Mouse (Mus musculus): Measurements from ENCODE around the gene Tmem177.

Gene Tmem177

DNA sequence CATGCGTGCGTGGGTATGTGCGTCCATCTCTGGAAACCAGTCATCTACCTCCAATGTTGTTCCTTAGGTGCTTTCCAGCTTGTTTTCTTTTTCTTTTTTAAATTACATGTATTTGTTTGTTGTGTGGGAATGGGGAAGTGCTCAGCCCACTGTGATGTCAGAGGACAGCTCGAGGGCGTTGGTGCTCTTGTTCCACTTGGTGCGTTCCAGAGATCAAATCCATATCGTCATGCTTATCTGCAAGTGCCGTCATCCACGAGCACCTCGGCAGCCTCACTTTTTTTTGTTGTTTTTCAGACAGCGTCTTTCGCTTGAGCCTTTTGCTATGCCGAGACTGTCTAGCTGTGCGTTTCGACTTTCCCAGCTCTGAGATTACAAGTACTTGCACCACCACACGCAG, 23.7 kb downstream of the Tmem177 start:
- DNase-seq (ENCODE audit: low read depth, low spot score): no peak

DNA sequence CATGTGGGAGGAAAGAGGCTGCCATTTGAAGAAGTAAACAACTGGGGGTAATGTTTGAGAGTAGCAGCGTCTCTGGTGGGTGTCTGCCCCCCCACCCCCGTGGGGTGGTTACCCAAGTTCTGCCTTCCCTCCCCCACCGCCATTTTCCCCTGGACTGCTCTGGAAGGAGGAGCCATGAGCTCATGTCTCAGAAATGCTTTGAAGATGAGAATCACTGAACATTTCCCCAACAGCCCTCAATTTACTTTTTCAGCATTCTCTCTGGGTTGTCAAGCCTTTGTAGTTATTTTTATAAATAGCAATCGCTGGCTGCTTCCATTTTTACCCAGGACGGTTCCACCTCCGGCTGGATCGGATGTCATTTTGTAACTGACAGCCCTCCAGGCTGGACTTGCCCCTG, 26.7 kb downstream of the Tmem177 start:
- DNase-seq (ENCODE audit: low read depth, low spot score): no peak

DNA sequence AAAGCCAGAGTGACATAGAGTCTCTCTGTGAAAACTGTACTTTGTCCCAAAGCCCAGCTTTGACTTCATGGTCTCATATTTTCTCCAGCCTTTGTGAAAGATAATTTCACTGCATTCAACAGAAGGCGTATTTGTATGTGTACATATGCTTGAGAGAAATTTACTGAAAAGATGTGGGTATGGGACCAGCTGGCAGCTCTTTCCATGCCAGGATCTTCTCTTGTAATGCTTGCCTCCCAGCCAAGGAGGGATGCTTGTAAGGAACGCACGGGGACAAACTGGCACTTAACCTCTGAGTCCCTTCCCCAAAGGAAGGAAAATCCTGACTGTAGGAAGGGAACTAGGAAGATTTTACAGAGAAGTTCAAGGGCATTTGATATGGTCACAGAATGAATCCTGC, 28.7 kb downstream of the Tmem177 start:
- no peak for DNase-seq (ENCODE audit: low read depth, low spot score)

DNA sequence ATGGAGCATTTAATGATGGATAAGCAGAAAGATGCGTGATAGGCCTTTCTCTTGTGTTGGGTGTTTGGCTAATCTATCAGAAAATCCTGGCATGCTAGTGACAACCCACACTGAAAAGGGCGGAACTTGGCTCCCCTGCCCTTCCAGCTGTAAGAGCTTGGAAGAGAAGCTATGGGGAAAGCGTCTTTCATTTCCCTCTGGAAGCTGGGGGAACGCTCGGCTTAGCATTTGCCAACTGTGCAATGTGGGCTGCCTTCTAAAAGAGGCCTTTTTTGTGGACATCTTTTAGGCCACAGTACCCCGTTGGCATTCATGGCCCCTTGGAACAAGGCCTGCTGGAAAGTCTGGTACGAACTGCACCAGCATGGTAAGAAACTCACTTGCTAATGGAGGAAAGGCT, 34.1 kb downstream of the Tmem177 start:
- DNase-seq (ENCODE audit: low read depth, low spot score): no peak

DNA sequence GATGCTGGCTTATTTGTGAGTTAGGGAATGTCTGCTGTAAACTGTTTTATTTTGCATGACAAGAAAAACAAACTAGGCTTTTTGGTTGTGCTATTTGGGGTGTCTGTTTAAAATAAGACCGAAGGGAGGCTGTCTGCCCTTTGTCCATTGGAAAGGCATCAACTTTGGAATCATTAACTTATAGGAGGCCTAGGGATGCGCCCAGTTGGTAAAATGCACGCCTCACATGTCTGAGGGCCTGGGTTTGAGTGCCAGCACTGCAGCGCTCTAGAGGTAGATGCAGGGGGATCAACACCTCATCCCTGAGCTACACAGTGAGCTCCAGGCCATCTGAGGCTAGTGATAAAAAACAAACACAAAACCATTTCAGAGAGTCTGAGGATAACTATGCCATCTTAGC, 35.5 kb downstream of the Tmem177 start:
- no peak for DNase-seq (ENCODE audit: low read depth, low spot score)

DNA sequence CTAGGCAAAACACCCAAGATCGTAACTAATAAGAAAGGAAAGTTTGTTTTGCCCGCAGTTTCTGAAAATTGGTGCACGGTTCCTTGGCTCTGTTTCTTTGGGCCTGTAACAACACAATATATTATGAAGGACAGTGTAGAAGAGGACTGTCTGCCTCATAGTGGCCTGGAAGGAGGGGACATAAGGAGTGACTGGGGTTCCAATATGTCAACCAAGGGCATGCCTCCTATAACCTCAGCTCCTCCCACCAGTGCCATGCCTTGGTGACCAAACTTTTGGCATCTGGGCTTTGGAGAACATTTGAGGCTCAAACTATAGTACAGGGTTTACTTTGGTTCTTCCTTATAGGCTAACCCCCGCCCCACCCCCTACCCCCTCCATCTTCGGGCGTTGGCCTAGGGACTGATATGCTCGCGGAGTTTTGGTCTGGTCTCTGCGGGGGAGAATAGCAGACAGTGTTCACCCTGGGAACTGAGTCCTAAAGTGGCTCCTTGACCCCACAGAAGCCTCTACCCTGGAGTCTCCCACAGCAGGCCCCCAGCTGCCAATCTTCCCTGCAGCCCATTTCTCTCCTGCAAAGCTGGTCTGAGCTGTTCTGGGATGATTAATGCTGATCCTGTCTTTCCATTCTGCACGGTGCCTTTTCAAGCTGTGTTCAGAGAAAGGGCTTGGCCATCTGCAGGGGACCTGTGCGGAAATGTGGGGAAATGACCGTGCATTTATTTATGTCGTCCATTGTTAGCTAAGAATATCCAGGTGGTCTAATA, 44.4 kb downstream of the Tmem177 start:
- peak; percentile 21 for DNase-seq (ENCODE audit: low read depth, low spot score)

DNA sequence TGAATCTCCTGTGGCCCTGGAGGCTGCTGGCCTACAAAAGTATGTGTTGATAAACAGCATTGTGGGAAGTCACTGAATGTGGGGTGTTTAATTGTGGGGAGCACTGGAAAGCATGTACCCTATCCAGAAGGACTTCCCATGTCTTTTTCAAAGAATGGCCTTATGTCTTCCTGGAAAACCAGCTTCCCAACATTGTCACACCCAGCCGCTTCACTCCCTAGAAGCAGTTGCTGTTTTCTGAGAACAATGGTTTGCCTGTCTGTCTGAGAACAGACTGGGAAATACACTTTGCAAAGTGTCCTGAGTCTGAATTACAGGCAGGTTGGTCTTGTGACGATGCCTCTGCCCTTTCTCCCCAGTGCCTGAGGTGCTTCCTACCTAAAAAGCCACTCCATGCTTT, 45.7 kb downstream of the Tmem177 start:
- no peak for DNase-seq (ENCODE audit: low read depth, low spot score)

DNA sequence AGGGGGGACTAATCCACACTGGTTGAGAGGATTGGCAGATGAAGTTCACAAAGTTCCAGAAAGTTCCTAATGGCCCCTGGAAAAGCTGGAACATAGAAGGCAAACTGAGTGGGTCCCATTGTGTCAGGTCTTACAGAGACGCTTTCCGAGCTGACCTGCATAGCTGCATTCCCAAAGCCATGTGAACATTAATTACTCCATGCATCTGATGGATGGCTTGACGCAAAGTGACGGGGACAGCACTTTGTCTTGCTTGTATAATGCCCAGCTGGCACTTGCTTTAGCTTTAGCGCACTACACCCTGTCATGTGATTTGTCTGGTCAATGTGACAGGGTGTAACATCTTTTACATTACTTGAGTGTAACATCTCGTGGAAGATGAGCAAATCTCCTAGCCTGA, 47.7 kb downstream of the Tmem177 start:
- DNase-seq (ENCODE audit: low read depth, low spot score): no peak

DNA sequence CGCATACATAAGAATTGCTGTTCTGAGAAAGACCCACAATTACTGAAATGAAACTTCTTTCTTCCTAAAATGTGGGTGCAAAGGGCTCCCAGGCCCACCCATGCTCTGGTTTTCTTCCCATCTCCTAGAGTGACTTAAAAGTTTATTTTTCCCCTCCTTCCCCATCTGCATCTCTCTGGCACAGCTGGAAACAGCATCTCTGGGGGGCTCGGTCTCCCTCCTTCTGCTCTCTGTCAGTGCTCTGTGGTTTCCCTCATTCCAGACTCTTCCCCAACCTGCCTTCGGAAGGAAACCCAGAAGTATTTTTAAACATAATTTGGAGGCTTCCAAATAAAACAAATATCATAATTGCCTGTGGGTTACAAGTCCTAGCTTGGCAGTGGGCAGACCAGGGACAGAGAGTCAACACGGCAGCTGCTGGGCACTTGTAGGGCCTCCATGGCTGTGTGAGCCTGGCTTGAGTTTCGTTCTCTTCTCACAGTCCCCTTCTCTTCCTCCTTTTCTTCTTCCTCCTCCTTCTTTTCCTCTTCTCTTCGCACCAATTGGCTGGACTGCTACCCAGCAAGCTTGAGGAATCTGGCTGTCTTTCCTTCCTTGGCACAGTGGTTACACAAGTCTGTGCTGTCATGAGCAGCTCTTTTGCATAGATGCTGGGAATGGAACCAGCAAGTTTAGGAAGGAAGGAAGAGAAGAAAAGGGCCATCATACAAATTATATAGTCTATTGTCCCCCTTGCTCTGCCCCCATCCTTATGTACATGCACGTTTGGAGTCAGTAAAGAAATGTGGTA, 49.3 kb downstream of the Tmem177 start:
- no peak for DNase-seq (ENCODE audit: low read depth, low spot score)

DNA sequence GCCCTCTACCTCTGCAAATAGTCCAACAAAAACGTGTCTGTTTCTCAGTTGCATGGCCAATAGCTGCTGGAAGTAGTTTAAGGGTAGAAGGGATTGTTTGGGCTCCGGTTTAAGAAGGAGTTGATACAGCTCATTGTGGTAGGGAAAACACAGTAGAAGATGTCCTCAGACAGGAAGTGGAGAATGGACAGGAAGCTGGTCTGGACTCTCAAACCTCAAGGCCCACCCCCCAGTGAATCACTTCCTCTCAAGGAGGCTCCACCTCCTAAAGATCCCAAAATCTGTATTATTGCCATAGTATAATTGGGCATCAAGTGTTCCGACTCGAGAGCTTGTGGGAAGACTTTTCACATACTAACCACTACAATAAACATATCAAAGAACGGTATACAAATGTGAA, 53.4 kb downstream of the Tmem177 start:
- DNase-seq (ENCODE audit: low read depth, low spot score): peak; percentile 37

All from ZHBTc4 (cell line).